ENCODE assay signal across 15 mouse cellular contexts in the genomic region with DNA sequence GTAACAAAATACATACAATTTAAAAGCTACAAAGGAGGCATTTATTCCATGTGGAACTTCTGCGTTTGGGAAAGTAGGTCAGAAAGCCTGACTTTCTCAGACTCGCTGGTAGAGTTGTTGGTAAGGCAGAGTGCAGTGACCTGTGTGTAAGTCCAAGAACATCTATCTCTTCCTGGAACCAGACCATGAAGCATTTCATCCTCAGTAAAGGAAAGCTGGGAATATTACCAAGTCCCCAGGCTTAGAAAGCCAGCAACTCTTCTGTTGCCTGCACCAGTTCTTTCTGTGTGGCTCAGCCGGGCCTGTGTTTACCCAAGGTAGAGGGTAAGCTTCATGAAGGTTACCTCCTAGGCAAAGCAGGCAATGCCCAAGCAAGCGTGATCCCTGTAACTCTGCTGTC.
"Had no signal": no experiment of that assay in that cellular context is flagged by ENCODE, and none has a peak within 500 bp of the region (broad histone marks: within the 10 kb centered on the region; RNA-seq: fewer than 3 reads in every experiment).

No protein-coding gene starts in this region.

- H3K27me3 ChIP-seq: lung, embryonic 15.5 days; megakaryocyte, embryonic 14.5 days; midbrain, embryonic 13.5 days; midbrain, embryonic 15.5 days; neural tube, embryonic 12.5 days; stomach, embryonic 15.5 days had no signal

- H3K27ac ChIP-seq: lung, embryonic 15.5 days; macrophage; midbrain, embryonic 13.5 days; midbrain, embryonic 15.5 days; neural tube, embryonic 12.5 days; stomach, embryonic 15.5 days; stomach, postnatal 0 days had no signal

- H3K4me3 ChIP-seq: lung, embryonic 15.5 days; megakaryocyte, embryonic 14.5 days; midbrain, embryonic 13.5 days; midbrain, embryonic 15.5 days; neural tube, embryonic 12.5 days; stomach, embryonic 15.5 days had no signal

- DNase-seq: lung, adult 2 months; lung, postnatal 14 days; lung, postnatal 36 days; right cerebral cortex, postnatal 14 days; thymus, adult 2 months; thymus, postnatal 25 days; thymus, postnatal 4 days had no signal

- H3K36me3 ChIP-seq: lung, embryonic 15.5 days; midbrain, embryonic 13.5 days; midbrain, embryonic 15.5 days; neural tube, embryonic 12.5 days; stomach, embryonic 15.5 days had no signal

- H3K4me1 ChIP-seq: megakaryocyte, embryonic 14.5 days; midbrain, embryonic 13.5 days; midbrain, embryonic 15.5 days; neural tube, embryonic 12.5 days; stomach, embryonic 15.5 days had no signal
